Mouse (Mus musculus) 416B (cell line): Measurements from ENCODE around the gene Serpina16.
A peak's percentile ranks its signal among the peaks of the same experiment; 100 is the strongest.
"Not testable (repeated sequence)": the region's sequence is repeated elsewhere in the genome, so short reads cannot be mapped to it uniquely, and the experiment has no call there.

Experiments used
- DNase-seq: peaks from one replicate; pipeline ENCODE4 v3.0.0; 2011; ENCODE audit warnings: low read depth

Serpina16 gene

GRCm38 (mm10) chr12:103676039-103676438, at the start of gene Serpina16:
Serpina16 (minus strand) TSS chr12:103676139.
- no peak for DNase-seq

- DNase-seq: peak; percentile 8
These were observed 35.6 kb upstream of the Serpina16 start for GRCm38 (mm10) chr12:103711537-103711936.

- DNase-seq: peak; percentile 9
These were observed 34.5 kb upstream of the Serpina16 start for GRCm38 (mm10) chr12:103710405-103710804.

- no peak for DNase-seq
These were observed 30.2 kb upstream of the Serpina16 start for GRCm38 (mm10) chr12:103706113-103706512.

GRCm38 (mm10) chr12:103705547-103705946, 29.6 kb upstream of the Serpina16 start:
- no peak for DNase-seq

GRCm38 (mm10) chr12:103700144-103700750, 24.3 kb upstream of the Serpina16 start:
- no peak for DNase-seq

- DNase-seq: no peak
These were observed 19.5 kb upstream of the Serpina16 start, which contains the start of gene Serpina1f for GRCm38 (mm10) chr12:103695429-103695828. Serpina1f (minus strand) TSS chr12:103695529.

- no peak for DNase-seq
These were observed 12.4 kb upstream of the Serpina16 start for GRCm38 (mm10) chr12:103688221-103688814.

- no peak for DNase-seq
These were observed 11.1 kb upstream of the Serpina16 start for GRCm38 (mm10) chr12:103687021-103687420.

GRCm38 (mm10) chr12:103686050-103686449, 10.1 kb upstream of the Serpina16 start:
- DNase-seq: no peak

- no peak for DNase-seq
These were observed 9.4 kb upstream of the Serpina16 start for GRCm38 (mm10) chr12:103685386-103685785.

- DNase-seq: no peak
These were observed 7.8 kb upstream of the Serpina16 start for GRCm38 (mm10) chr12:103683775-103684174.

- DNase-seq: no peak
These were observed 5.8 kb upstream of the Serpina16 start for GRCm38 (mm10) chr12:103681739-103682138.

- DNase-seq: no peak
These were observed 5.2 kb upstream of the Serpina16 start for GRCm38 (mm10) chr12:103681169-103681568.

- DNase-seq: not testable (repeated sequence)
These were observed 3.9 kb upstream of the Serpina16 start for GRCm38 (mm10) chr12:103679853-103680252.

- DNase-seq: no peak
These were observed 2.8 kb downstream of the Serpina16 start for GRCm38 (mm10) chr12:103673179-103673578.

- no peak for DNase-seq
These were observed 4.5 kb downstream of the Serpina16 start for GRCm38 (mm10) chr12:103671483-103671882.

GRCm38 (mm10) chr12:103670964-103671363, 5.0 kb downstream of the Serpina16 start:
- no peak for DNase-seq

GRCm38 (mm10) chr12:103670344-103670743, 5.6 kb downstream of the Serpina16 start:
- no peak for DNase-seq

- no peak for DNase-seq
These were observed 10.7 kb downstream of the Serpina16 start for GRCm38 (mm10) chr12:103665286-103665685.

GRCm38 (mm10) chr12:103662053-103662452, 13.9 kb downstream of the Serpina16 start:
- not testable (repeated sequence) for DNase-seq

GRCm38 (mm10) chr12:103660076-103660475, 15.9 kb downstream of the Serpina16 start:
- no peak for DNase-seq

- no peak for DNase-seq
These were observed 16.8 kb downstream of the Serpina16 start for GRCm38 (mm10) chr12:103659171-103659570.

GRCm38 (mm10) chr12:103657991-103658390, 17.9 kb downstream of the Serpina16 start:
- no peak for DNase-seq
